Mouse (Mus musculus): ENCODE measurements around the gene Neb.

DNA sequence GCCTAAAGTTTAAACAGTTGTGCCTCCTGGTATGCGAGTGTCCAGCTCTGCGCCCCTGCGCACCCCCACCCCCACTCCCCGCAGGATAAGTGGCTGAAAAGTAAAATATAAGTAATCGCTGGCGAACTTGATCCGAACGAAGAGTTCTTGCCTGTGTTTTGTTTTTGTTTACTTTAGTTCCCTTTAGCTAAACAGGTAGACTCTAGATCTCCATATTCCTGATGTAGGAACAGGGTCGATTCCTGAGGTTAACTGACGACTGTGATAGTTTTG, 47.2 kb upstream of the Neb start:
- TF ChIP-seq POLR2A (IDR thresholded peaks at IDR 0.05; ENCODE audit: control insufficient read depth, low read depth, low read length) (no peak), CTCF (IDR thresholded peaks at IDR 0.05; ENCODE audit: control insufficient read depth, insufficient read depth, insufficient replicate concordance, low read depth, low read length) (no peak)

All from testis, adult 2 months (tissue).